Mouse (Mus musculus): ENCODE results near the gene Dock4. TPM values are rescaled to one million over a fixed set of nuclear protein-coding genes. Genes with fewer than 3 reads are reported as not detected.

The Dock4 gene
- polyA plus RNA-seq, 1 experiment, result 2.3 TPM

DNA sequence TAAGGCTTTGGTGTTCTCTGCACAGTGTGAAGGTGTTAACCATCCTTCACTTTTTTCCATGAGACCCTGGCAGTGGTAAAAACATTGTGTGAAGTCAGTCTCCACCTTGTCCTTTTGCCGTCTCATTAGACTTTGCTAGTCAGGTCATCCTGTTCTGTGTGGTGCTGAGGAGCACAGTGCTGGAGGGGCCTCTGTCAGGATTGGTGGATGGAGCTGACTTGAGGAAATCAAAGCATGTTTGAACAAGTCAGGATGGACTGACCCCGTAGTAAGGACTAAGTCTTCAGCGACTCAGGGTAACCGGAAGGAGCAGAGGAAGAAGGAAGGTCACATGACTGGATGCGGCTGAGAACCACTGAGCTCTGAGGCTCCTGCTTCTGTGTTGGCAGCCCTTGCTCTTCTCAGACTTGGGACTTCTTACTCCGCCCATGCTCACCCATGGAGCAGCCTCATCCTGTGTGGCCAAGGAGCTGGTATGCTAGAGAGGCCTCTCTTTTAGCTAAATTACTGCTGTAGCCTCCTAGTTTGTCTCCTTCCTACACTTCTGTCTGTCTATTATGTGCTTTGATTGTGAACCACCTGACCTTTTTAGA, 14.0 kb downstream of the Dock4 start:
- Histone ChIP-seq H3K4me3 (ENCODE audit: control insufficient read depth, insufficient read depth, low read length) (no peak overlapping the region), H3K4me1 (replicated peaks; ENCODE audit: control insufficient read depth, insufficient read depth, low read length) (no peaks in the 10 kb centered on the region), H3K27ac (ENCODE audit: control insufficient read depth, insufficient read depth, low read length) (no peak overlapping the region), H3K36me3 (ENCODE audit: control insufficient read depth, insufficient read depth, low read length) (no peaks in the 10 kb centered on the region), H3K27me3 (ENCODE audit: control insufficient read depth, insufficient read depth, low read length) (no peaks in the 10 kb centered on the region)
- 61% methylated on average over 6 of the region's 6 CpGs for WGBS
- TF ChIP-seq POLR2A (IDR thresholded peaks at IDR 0.05; ENCODE audit: control insufficient read depth, extremely low read depth, insufficient read depth, low read length, poor library complexity), result no peak
- TF ChIP-seq CTCF (IDR thresholded peaks at IDR 0.05; ENCODE audit: borderline replicate concordance, control insufficient read depth, extremely low read depth, insufficient read depth, low read length, poor library complexity), result no peak
- DNase-seq, result no peak

DNA sequence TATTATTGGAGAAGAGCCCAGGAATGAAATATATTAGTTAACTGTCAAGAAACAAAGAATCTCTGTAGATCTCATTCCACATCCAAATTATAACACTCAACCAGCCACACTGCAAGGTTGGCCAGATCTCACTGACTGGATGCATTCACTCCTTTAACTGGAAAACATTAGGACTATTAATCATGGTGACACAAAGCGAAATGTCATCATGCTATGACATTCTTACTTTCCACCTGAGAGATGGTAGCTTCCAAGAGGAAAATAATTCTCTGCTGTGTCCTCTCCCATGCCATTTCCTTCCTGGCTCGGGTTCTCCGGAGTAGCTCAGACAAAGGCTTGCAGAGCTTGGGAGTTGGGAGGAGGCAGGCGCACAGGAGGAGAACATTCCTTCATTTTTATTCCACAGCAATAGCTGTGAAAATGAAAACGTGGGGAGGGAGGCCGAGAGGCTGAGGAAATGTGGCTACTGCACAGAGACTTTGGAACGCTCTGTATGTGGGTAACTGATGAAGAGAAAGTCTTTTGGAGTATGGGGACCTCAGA, 17.0 kb downstream of the Dock4 start:
- Histone ChIP-seq H3K4me1 (replicated peaks; ENCODE audit: control insufficient read depth, insufficient read depth, low read length) (no peaks in the 10 kb centered on the region), H3K4me3 (ENCODE audit: control insufficient read depth, insufficient read depth, low read length) (no peak overlapping the region), H3K36me3 (ENCODE audit: control insufficient read depth, insufficient read depth, low read length) (no peaks in the 10 kb centered on the region), H3K27ac (ENCODE audit: control insufficient read depth, insufficient read depth, low read length) (no peak overlapping the region), H3K27me3 (ENCODE audit: control insufficient read depth, insufficient read depth, low read length) (no peaks in the 10 kb centered on the region)
- 86% methylated on average over 7 of the region's 7 CpGs for WGBS
- TF ChIP-seq POLR2A (IDR thresholded peaks at IDR 0.05; ENCODE audit: control insufficient read depth, extremely low read depth, insufficient read depth, low read length, poor library complexity) (no peak), CTCF (IDR thresholded peaks at IDR 0.05; ENCODE audit: borderline replicate concordance, control insufficient read depth, extremely low read depth, insufficient read depth, low read length, poor library complexity) (no peak)
- no peak for DNase-seq

GRCm38 (mm10) chr12:40463828-40464227, 18.1 kb downstream of the Dock4 start:
- Histone ChIP-seq H3K36me3 (ENCODE audit: control insufficient read depth, insufficient read depth, low read length) (no peaks in the 10 kb centered on the region), H3K27ac (ENCODE audit: control insufficient read depth, insufficient read depth, low read length) (no peak overlapping the region), H3K4me3 (ENCODE audit: control insufficient read depth, insufficient read depth, low read length) (no peak overlapping the region), H3K27me3 (ENCODE audit: control insufficient read depth, insufficient read depth, low read length) (no peaks in the 10 kb centered on the region), H3K4me1 (replicated peaks; ENCODE audit: control insufficient read depth, insufficient read depth, low read length) (no peaks in the 10 kb centered on the region)
- WGBS, result 74% methylated on average over 2 of the region's 2 CpGs
- TF ChIP-seq POLR2A (IDR thresholded peaks at IDR 0.05; ENCODE audit: control insufficient read depth, extremely low read depth, insufficient read depth, low read length, poor library complexity), result no peak
- no peak for TF ChIP-seq CTCF (IDR thresholded peaks at IDR 0.05; ENCODE audit: borderline replicate concordance, control insufficient read depth, extremely low read depth, insufficient read depth, low read length, poor library complexity)
- no peak for DNase-seq

- Histone ChIP-seq H3K4me1 (replicated peaks; ENCODE audit: control insufficient read depth, insufficient read depth, low read length) (no peaks in the 10 kb centered on the region), H3K27me3 (ENCODE audit: control insufficient read depth, insufficient read depth, low read length) (no peaks in the 10 kb centered on the region), H3K27ac (ENCODE audit: control insufficient read depth, insufficient read depth, low read length) (no peak overlapping the region), H3K36me3 (ENCODE audit: control insufficient read depth, insufficient read depth, low read length) (no peaks in the 10 kb centered on the region), H3K4me3 (ENCODE audit: control insufficient read depth, insufficient read depth, low read length) (no peak overlapping the region)
- no peak for TF ChIP-seq CTCF (IDR thresholded peaks at IDR 0.05; ENCODE audit: borderline replicate concordance, control insufficient read depth, extremely low read depth, insufficient read depth, low read length, poor library complexity)
- TF ChIP-seq POLR2A (IDR thresholded peaks at IDR 0.05; ENCODE audit: control insufficient read depth, extremely low read depth, insufficient read depth, low read length, poor library complexity), result no peak
- 93% methylated on average over 6 of the region's 6 CpGs for whole genome bisulfite sequencing
- no peak for DNase-seq
These were observed 18.5 kb downstream of the Dock4 start for GRCm38 (mm10) chr12:40464282-40464681.

DNA sequence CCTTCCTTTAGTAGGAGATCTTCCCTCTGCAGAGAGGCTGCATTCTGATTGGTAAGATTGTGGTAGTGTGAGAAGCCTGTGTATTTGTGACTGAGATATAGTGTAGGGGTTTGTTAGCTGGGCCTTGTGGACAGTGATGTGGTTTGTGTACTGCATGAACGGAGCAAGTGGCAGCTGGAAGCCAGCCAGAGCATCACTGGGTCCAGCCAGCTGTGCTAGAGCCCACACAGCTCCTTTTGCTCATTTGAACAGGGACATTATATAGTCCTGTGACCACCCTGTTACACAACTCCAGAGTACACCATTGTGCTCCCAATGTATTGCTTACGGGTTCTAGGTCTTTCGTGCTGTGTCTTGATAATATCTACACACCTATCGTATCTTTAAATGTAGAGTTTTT, 22.5 kb downstream of the Dock4 start:
- no peak for DNase-seq
- WGBS, result 85% methylated on average over 4 of the region's 4 CpGs

GRCm38 (mm10) chr12:40469009-40469408, 23.3 kb downstream of the Dock4 start:
- no peaks in the 10 kb centered on the region for H3K36me3 ChIP-seq (ENCODE audit: control insufficient read depth, insufficient read depth, low read length)
- no peak overlapping the region for H3K4me3 ChIP-seq (ENCODE audit: control insufficient read depth, insufficient read depth, low read length)
- WGBS, result 74% methylated on average over 5 of the region's 5 CpGs
- 0 out of 2 replicates have a peak, but pooled peaks cover 3% of the 10 kb centered on the region for H3K4me1 ChIP-seq (replicated peaks; ENCODE audit: control insufficient read depth, insufficient read depth, low read length)
- TF ChIP-seq POLR2A (IDR thresholded peaks at IDR 0.05; ENCODE audit: control insufficient read depth, extremely low read depth, insufficient read depth, low read length, poor library complexity), result no peak
- TF ChIP-seq CTCF (IDR thresholded peaks at IDR 0.05; ENCODE audit: borderline replicate concordance, control insufficient read depth, extremely low read depth, insufficient read depth, low read length, poor library complexity), result no peak
- H3K27ac ChIP-seq (ENCODE audit: control insufficient read depth, insufficient read depth, low read length), result no peak overlapping the region
- no peak for DNase-seq
- no peaks in the 10 kb centered on the region for H3K27me3 ChIP-seq (ENCODE audit: control insufficient read depth, insufficient read depth, low read length)

More for the DNA sequence above, 22.5 kb downstream of the Dock4 start:
- H3K27me3 ChIP-seq (ENCODE audit: control insufficient read depth, insufficient read depth, low read length), result no peaks in the 10 kb centered on the region
- H3K4me1 ChIP-seq (replicated peaks; ENCODE audit: control insufficient read depth, insufficient read depth, low read length), result 0 out of 2 replicates have a peak, but pooled peaks cover 3% of the 10 kb centered on the region
- no peak overlapping the region for H3K27ac ChIP-seq (ENCODE audit: control insufficient read depth, insufficient read depth, low read length)
- TF ChIP-seq POLR2A (IDR thresholded peaks at IDR 0.05; ENCODE audit: control insufficient read depth, extremely low read depth, insufficient read depth, low read length, poor library complexity), result no peak
- H3K4me3 ChIP-seq (ENCODE audit: control insufficient read depth, insufficient read depth, low read length), result no peak overlapping the region
- H3K36me3 ChIP-seq (ENCODE audit: control insufficient read depth, insufficient read depth, low read length), result no peaks in the 10 kb centered on the region
